ENCODE assay signal across 8 mouse cellular contexts in the genomic region with DNA sequence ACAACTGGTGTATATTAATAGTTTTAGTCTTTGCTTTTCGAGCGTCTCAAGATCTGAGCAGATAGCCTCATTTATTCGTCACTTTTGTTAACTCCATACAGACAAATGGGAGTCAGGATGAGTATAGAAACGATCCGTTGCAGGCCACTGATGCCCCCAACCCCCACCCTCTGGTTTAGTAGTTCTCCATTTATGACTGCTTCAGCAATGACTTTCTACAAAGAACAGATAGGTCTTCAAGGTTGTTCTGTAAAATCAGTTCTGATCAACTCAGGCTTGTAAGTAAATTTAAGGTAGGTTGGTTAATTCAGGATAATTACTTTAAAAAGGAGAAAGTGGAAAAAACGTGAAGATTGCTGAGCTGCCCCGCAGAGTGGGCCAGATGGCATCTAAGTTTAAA. TPM values are rescaled to one million over a fixed set of nuclear protein-coding genes. Genes with fewer than 3 reads are reported as not detected.
DNase-seq lines count a peak whose midpoint lies in the region; ATAC-seq and TF ChIP-seq lines count a peak whose summit lies in the region.

No protein-coding gene starts in this region.

- H3K27me3 ChIP-seq in heart, embryonic 13.5 days (replicated peaks) = no peaks in the 10 kb centered on the region
- no peaks in the 10 kb centered on the region for H3K27me3 ChIP-seq in heart, postnatal 0 days (ENCODE audit: control insufficient read depth, insufficient read depth, low read length)
- no peaks in the 10 kb centered on the region for H3K27me3 ChIP-seq in midbrain, embryonic 11.5 days (ENCODE audit: control insufficient read depth, insufficient read depth, low read length)

- H3K9ac ChIP-seq in heart, embryonic 13.5 days = peak overlapping the region; percentile 93
- H3K9ac ChIP-seq in heart, postnatal 0 days (replicated peaks; ENCODE audit: low read depth, low read length) = no peak overlapping the region
- peak overlapping the region; percentile 93 for H3K9ac ChIP-seq in midbrain, embryonic 11.5 days (ENCODE audit: low read length)

- 73% methylated on average over 7 of the region's 7 CpGs for WGBS in heart, embryonic 13.5 days
- WGBS in heart, postnatal 0 days = 69% methylated on average over 7 of the region's 7 CpGs
- WGBS in midbrain, embryonic 11.5 days = 79% methylated on average over 7 of the region's 7 CpGs

- H3K4me3 ChIP-seq in heart, embryonic 13.5 days = peak overlapping the region; percentile 87
- peak overlapping the region; percentile 72 for H3K4me3 ChIP-seq in heart, postnatal 0 days (ENCODE audit: low read depth, low read length)
- peak overlapping the region; percentile 74 for H3K4me3 ChIP-seq in midbrain, embryonic 11.5 days (ENCODE audit: low read depth, low read length)

- H3K36me3 ChIP-seq in heart, embryonic 13.5 days = no peaks in the 10 kb centered on the region
- H3K36me3 ChIP-seq in heart, postnatal 0 days (replicated peaks; ENCODE audit: control insufficient read depth, insufficient read depth, low read length) = no peaks in the 10 kb centered on the region
- H3K36me3 ChIP-seq in midbrain, embryonic 11.5 days (ENCODE audit: control insufficient read depth, insufficient read depth, low read length) = no peaks in the 10 kb centered on the region

- DNase-seq in heart, postnatal 36 days = no peak
- DNase-seq in NIH3T3 (ENCODE audit: low read depth) = peak; percentile 32
- DNase-seq in heart, postnatal 0 days (ENCODE audit: low spot score) = no peak
- peak; percentile 86 for DNase-seq in midbrain, embryonic 11.5 days (ENCODE audit: low spot score, missing footprints)
- DNase-seq in adrenal gland, postnatal 14 days = no peak
- DNase-seq in spleen, postnatal 36 days (ENCODE audit: low spot score in 2 of 2) = no peak
- DNase-seq in thymus, postnatal 25 days = no peak

- peak overlapping the region; percentile 79 for H3K4me2 ChIP-seq in heart, embryonic 13.5 days
- H3K4me2 ChIP-seq in heart, postnatal 0 days (ENCODE audit: low read depth, low read length) = peak overlapping the region; percentile 76
- peak overlapping the region; percentile 62 for H3K4me2 ChIP-seq in midbrain, embryonic 11.5 days

- H3K4me1 ChIP-seq in heart, embryonic 13.5 days = peaks cover 19% of the 10 kb centered on the region
- peaks cover 4% of the 10 kb centered on the region; the same call in 1 of the 2 replicates for H3K4me1 ChIP-seq in heart, postnatal 0 days (ENCODE audit: control insufficient read depth, insufficient read depth)
- peaks cover 9% of the 10 kb centered on the region; the same call in 1 of the 2 replicates for H3K4me1 ChIP-seq in midbrain, embryonic 11.5 days (ENCODE audit: control insufficient read depth, insufficient read depth, low read length)

- no peak for TF ChIP-seq CTCF in heart, postnatal 0 days (IDR thresholded peaks at IDR 0.05; ENCODE audit: low read depth)

- ATAC-seq in heart, embryonic 13.5 days (ENCODE audit: extremely low read depth, insufficient number of reproducible peaks, low FRiP score, low TSS enrichment) = no peak
- no peak for ATAC-seq in heart, postnatal 0 days (ENCODE audit: insufficient read depth, low read depth)
- ATAC-seq in midbrain, embryonic 11.5 days (ENCODE audit: low FRiP score) = no peak

- H3K9me3 ChIP-seq in heart, embryonic 13.5 days = no peaks in the 10 kb centered on the region
- no peaks in the 10 kb centered on the region for H3K9me3 ChIP-seq in heart, postnatal 0 days (replicated peaks; ENCODE audit: control insufficient read depth, low read length)
- no peaks in the 10 kb centered on the region for H3K9me3 ChIP-seq in midbrain, embryonic 11.5 days (ENCODE audit: control insufficient read depth, low read length)

- no peak overlapping the region for H3K27ac ChIP-seq in heart, embryonic 13.5 days (replicated peaks)
- H3K27ac ChIP-seq in heart, postnatal 0 days (ENCODE audit: low read depth) = 0 out of 2 replicates have a peak overlapping the region, but pooled peaks have one; percentile 98
- H3K27ac ChIP-seq in midbrain, embryonic 11.5 days (ENCODE audit: low read depth, low read length) = no peak overlapping the region

- intact Hi-C loops in heart, postnatal 36 days (cut with DNase I) = loop anchor here (5.0 kb wide), 1 partner anchor 912 kb away; the partner anchor contains the start of gene Lmo4

- TF ChIP-seq EP300 in heart, postnatal 0 days (IDR thresholded peaks at IDR 0.05; ENCODE audit: low read depth) = no peak

RNA-seq across cellular contexts. Expression of gene Odf2l, which starts 1.0 kb away (rescaled TPM):
- polyA plus RNA-seq in heart, embryonic 13.5 days (2015; fragmentation: Nextera tagmentation; extraction: Ambion mirVana) = 10.0 and 11.4 TPM in 2 replicates
- 10 to 100 TPM; 11.6 to 12.0 TPM for total RNA-seq in heart, postnatal 36 days (2021)
- 5.0 and 6.2 TPM in 2 replicates for total RNA-seq in heart, postnatal 0 days (2014; rRNA removed; ENCODE audit: low replicate concordance)
- 8.9 and 9.2 TPM in 2 replicates for polyA plus RNA-seq in heart, postnatal 0 days (2015; fragmentation: Nextera tagmentation; extraction: Ambion mirVana)
- polyA plus RNA-seq in midbrain, embryonic 11.5 days (2014; fragmentation: Nextera tagmentation; extraction: Ambion mirVana) = 30.0 and 34.3 TPM in 2 replicates
- 18.6 and 25.8 TPM in 2 replicates for total RNA-seq in adrenal gland, postnatal 14 days (2021)

RNA-seq across cellular contexts. Expression of gene Clca2, which starts 20.2 kb away (rescaled TPM):
- polyA plus RNA-seq in heart, embryonic 13.5 days (2015; fragmentation: Nextera tagmentation; extraction: Ambion mirVana) = 0.09 TPM in 1 of 2 replicates, not detected in the other
- under 1 TPM in 1 of 2 experiments, not detected in 1; 0.14 TPM for total RNA-seq in heart, postnatal 36 days (2021)
- 0.62 TPM in 1 of 2 replicates, not detected in the other for total RNA-seq in heart, postnatal 0 days (2014; rRNA removed; ENCODE audit: low replicate concordance)
- 0.05 TPM in 1 of 2 replicates, not detected in the other for polyA plus RNA-seq in heart, postnatal 0 days (2015; fragmentation: Nextera tagmentation; extraction: Ambion mirVana)
- polyA plus RNA-seq in midbrain, embryonic 11.5 days (2014; fragmentation: Nextera tagmentation; extraction: Ambion mirVana) = 0.18 and 0.22 TPM in 2 replicates
- 0.26 and 0.33 TPM in 2 replicates for total RNA-seq in adrenal gland, postnatal 14 days (2021)

Comparison
In these comparisons a context has a peak if more than half of its experiments do, and no peak if none do; other contexts are left out.
1. DNase-seq: peak in NIH3T3 (single experiment) and midbrain, embryonic 11.5 days (single experiment); none in heart, postnatal 36 days (0 of 2), heart, postnatal 0 days (single experiment), adrenal gland, postnatal 14 days (single experiment), spleen, postnatal 36 days (0 of 2) and thymus, postnatal 25 days (single experiment).
2. Peak in every context shown above with its lines, with median percentiles within 50 percentile points of each other: H3K4me2 ChIP-seq and H3K4me3 ChIP-seq.